Mouse (Mus musculus): ENCODE data around the gene Rhebl1. TPM values are rescaled to one million over a fixed set of nuclear protein-coding genes. Genes with fewer than 3 reads are reported as not detected.
A peak's percentile ranks its signal among the peaks of the same experiment; 100 is the strongest.

Rhebl1 gene
- polyA plus RNA-seq, 1 experiment from 2014 or later: 9.8 TPM

- no peak overlapping the region for H3K9ac ChIP-seq (ENCODE audit: low read length)
- no peak overlapping the region for H3K27ac ChIP-seq (ENCODE audit: low read length)
- ATAC-seq (ENCODE audit: insufficient read depth, low FRiP score): no peak
- no peaks in the 10 kb centered on the region for H3K36me3 ChIP-seq (ENCODE audit: control insufficient read depth, insufficient read depth, low read length)
- peaks cover 8% of the 10 kb centered on the region; the same call in 1 of the 2 replicates for H3K4me1 ChIP-seq (ENCODE audit: control insufficient read depth, insufficient read depth, low read length)
- 52% methylated on average over 1 of the region's 1 CpGs for WGBS
- no peak overlapping the region for H3K4me3 ChIP-seq (replicated peaks; ENCODE audit: low read length)
- no peaks in the 10 kb centered on the region for H3K9me3 ChIP-seq (replicated peaks; ENCODE audit: control insufficient read depth, low read length)
- no peaks in the 10 kb centered on the region for H3K27me3 ChIP-seq (ENCODE audit: control insufficient read depth, insufficient read depth, low read length)
- no peak overlapping the region for H3K4me2 ChIP-seq (ENCODE audit: low read depth, low read length)
Measured at GRCm38 (mm10) chr15:98884106-98884505, 10.2 kb downstream of the Rhebl1 start.

GRCm38 (mm10) chr15:98883661-98884060, 10.7 kb downstream of the Rhebl1 start:
- Histone ChIP-seq H3K4me3 (replicated peaks; ENCODE audit: low read length) (no peak overlapping the region), H3K27ac (ENCODE audit: low read length) (no peak overlapping the region), H3K36me3 (ENCODE audit: control insufficient read depth, insufficient read depth, low read length) (no peaks in the 10 kb centered on the region), H3K4me2 (ENCODE audit: low read depth, low read length) (no peak overlapping the region), H3K9ac (ENCODE audit: low read length) (no peak overlapping the region), H3K4me1 (ENCODE audit: control insufficient read depth, insufficient read depth, low read length) (peaks cover 8% of the 10 kb centered on the region; the same call in 1 of the 2 replicates), H3K9me3 (replicated peaks; ENCODE audit: control insufficient read depth, low read length) (no peaks in the 10 kb centered on the region), H3K27me3 (ENCODE audit: control insufficient read depth, insufficient read depth, low read length) (no peaks in the 10 kb centered on the region)
- no peak for ATAC-seq (ENCODE audit: insufficient read depth, low FRiP score)

GRCm38 (mm10) chr15:98881656-98882008, 12.7 kb downstream of the Rhebl1 start:
- 0 out of 2 replicates have a peak, but pooled peaks have one; percentile 4 for ATAC-seq (ENCODE audit: insufficient read depth, low FRiP score)
- Histone ChIP-seq H3K27me3 (ENCODE audit: control insufficient read depth, insufficient read depth, low read length) (no peaks in the 10 kb centered on the region), H3K36me3 (ENCODE audit: control insufficient read depth, insufficient read depth, low read length) (no peaks in the 10 kb centered on the region), H3K4me3 (replicated peaks; ENCODE audit: low read length) (peak overlapping the region; percentile 82), H3K4me2 (ENCODE audit: low read depth, low read length) (peak overlapping the region; percentile 88), H3K9ac (ENCODE audit: low read length) (peak overlapping the region; percentile 57), H3K9me3 (replicated peaks; ENCODE audit: control insufficient read depth, low read length) (no peaks in the 10 kb centered on the region), H3K27ac (ENCODE audit: low read length) (no peak overlapping the region), H3K4me1 (ENCODE audit: control insufficient read depth, insufficient read depth, low read length) (peaks cover 8% of the 10 kb centered on the region; the same call in 1 of the 2 replicates)
- 10% methylated on average over 5 of the region's 5 CpGs for WGBS

- WGBS: under 1% methylated on average over 47 of the region's 48 CpGs
Measured at GRCm38 (mm10) chr15:98880978-98881655, 13.2 kb downstream of the Rhebl1 start.

GRCm38 (mm10) chr15:98877331-98877730, 17.0 kb downstream of the Rhebl1 start:
- 17% methylated on average over 3 of the region's 3 CpGs for WGBS
- Histone ChIP-seq H3K4me1 (ENCODE audit: control insufficient read depth, insufficient read depth, low read length) (peaks cover 8% of the 10 kb centered on the region; the same call in 1 of the 2 replicates), H3K36me3 (ENCODE audit: control insufficient read depth, insufficient read depth, low read length) (no peaks in the 10 kb centered on the region), H3K27ac (ENCODE audit: low read length) (no peak overlapping the region), H3K4me3 (replicated peaks; ENCODE audit: low read length) (no peak overlapping the region), H3K27me3 (ENCODE audit: control insufficient read depth, insufficient read depth, low read length) (no peaks in the 10 kb centered on the region), H3K4me2 (ENCODE audit: low read depth, low read length) (no peak overlapping the region), H3K9ac (ENCODE audit: low read length) (no peak overlapping the region), H3K9me3 (replicated peaks; ENCODE audit: control insufficient read depth, low read length) (no peaks in the 10 kb centered on the region)
- ATAC-seq (ENCODE audit: insufficient read depth, low FRiP score): no peak

More at GRCm38 (mm10) chr15:98880978-98881655, 13.2 kb downstream of the Rhebl1 start:
- ATAC-seq (ENCODE audit: insufficient read depth, low FRiP score): peak; percentile 98
- Histone ChIP-seq H3K9me3 (replicated peaks; ENCODE audit: control insufficient read depth, low read length) (no peaks in the 10 kb centered on the region), H3K4me3 (replicated peaks; ENCODE audit: low read length) (peak overlapping the region; percentile 82), H3K9ac (ENCODE audit: low read length) (peak overlapping the region; percentile 80), H3K4me2 (ENCODE audit: low read depth, low read length) (peak overlapping the region; percentile 88), H3K4me1 (ENCODE audit: control insufficient read depth, insufficient read depth, low read length) (peaks cover 8% of the 10 kb centered on the region; the same call in 1 of the 2 replicates), H3K36me3 (ENCODE audit: control insufficient read depth, insufficient read depth, low read length) (no peaks in the 10 kb centered on the region), H3K27ac (ENCODE audit: low read length) (peak overlapping the region; percentile 84), H3K27me3 (ENCODE audit: control insufficient read depth, insufficient read depth, low read length) (no peaks in the 10 kb centered on the region)

GRCm38 (mm10) chr15:98871916-98872888, 22.1 kb downstream of the Rhebl1 start:
- Histone ChIP-seq H3K4me2 (ENCODE audit: low read depth, low read length) (peak overlapping the region; percentile 64), H3K9ac (ENCODE audit: low read length) (peak overlapping the region; percentile 100), H3K27me3 (ENCODE audit: control insufficient read depth, insufficient read depth, low read length) (no peaks in the 10 kb centered on the region), H3K4me3 (replicated peaks; ENCODE audit: low read length) (peak overlapping the region; percentile 95), H3K9me3 (replicated peaks; ENCODE audit: control insufficient read depth, low read length) (no peaks in the 10 kb centered on the region), H3K4me1 (ENCODE audit: control insufficient read depth, insufficient read depth, low read length) (peaks cover 27% of the 10 kb centered on the region), H3K27ac (ENCODE audit: low read length) (peak overlapping the region; percentile 98), H3K36me3 (ENCODE audit: control insufficient read depth, insufficient read depth, low read length) (no peaks in the 10 kb centered on the region)
- under 1% methylated on average over 51 of the region's 51 CpGs for WGBS
- ATAC-seq (ENCODE audit: insufficient read depth, low FRiP score): peak; percentile 83

- Histone ChIP-seq H3K36me3 (ENCODE audit: control insufficient read depth, insufficient read depth, low read length) (peaks cover 4% of the 10 kb centered on the region), H3K9ac (ENCODE audit: low read length) (peak within 1 kb of the TSS; percentile 100), H3K9me3 (replicated peaks; ENCODE audit: control insufficient read depth, low read length) (no peaks in the 10 kb centered on the region), H3K27ac (ENCODE audit: low read length) (peak within 1 kb of the TSS; percentile 98), H3K4me1 (ENCODE audit: control insufficient read depth, insufficient read depth, low read length) (peaks cover 30% of the 10 kb centered on the region), H3K27me3 (ENCODE audit: control insufficient read depth, insufficient read depth, low read length) (no peaks in the 10 kb centered on the region), H3K4me3 (replicated peaks; ENCODE audit: low read length) (peak within 1 kb of the TSS; percentile 95), H3K4me2 (ENCODE audit: low read depth, low read length) (peak within 1 kb of the TSS; percentile 98)
- under 1% methylated on average over 87 of the region's 94 CpGs for WGBS
- peak; percentile 67 for ATAC-seq (ENCODE audit: insufficient read depth, low FRiP score)
Measured at GRCm38 (mm10) chr15:98871070-98871915, 23.0 kb downstream of the Rhebl1 start, which contains the start of gene Kmt2d. Kmt2d (minus strand) TSS chr15:98871204.

- Histone ChIP-seq H3K9ac (ENCODE audit: low read length) (peak overlapping the region; percentile 100), H3K9me3 (replicated peaks; ENCODE audit: control insufficient read depth, low read length) (no peaks in the 10 kb centered on the region), H3K27ac (ENCODE audit: low read length) (peak overlapping the region; percentile 98), H3K27me3 (ENCODE audit: control insufficient read depth, insufficient read depth, low read length) (no peaks in the 10 kb centered on the region), H3K4me1 (ENCODE audit: control insufficient read depth, insufficient read depth, low read length) (peaks cover 30% of the 10 kb centered on the region), H3K4me2 (ENCODE audit: low read depth, low read length) (peak overlapping the region; percentile 98), H3K4me3 (replicated peaks; ENCODE audit: low read length) (peak overlapping the region; percentile 95), H3K36me3 (ENCODE audit: control insufficient read depth, insufficient read depth, low read length) (peaks cover 13% of the 10 kb centered on the region)
- under 1% methylated on average over 15 of the region's 16 CpGs for WGBS
- ATAC-seq (ENCODE audit: insufficient read depth, low FRiP score): no peak
Measured at GRCm38 (mm10) chr15:98870179-98871069, 23.9 kb downstream of the Rhebl1 start.

Data from stomach, embryonic 16.5 days (tissue).